ENCODE assay signal across 7 mouse cellular contexts in genomic region chr6:114874138-114874928, GRCm38 (mm10).
A peak's percentile ranks its signal among the peaks of the same experiment; 100 is the strongest.
DNase-seq lines count a peak whose midpoint lies in the region; ATAC-seq and TF ChIP-seq lines count a peak whose summit lies in the region.

No protein-coding gene starts in this region.

- peak overlapping the region; percentile 56 for H3K4me3 ChIP-seq in hindbrain, embryonic 10.5 days
- peak overlapping the region; percentile 40 for H3K4me3 ChIP-seq in limb, embryonic 12.5 days (replicated peaks)
- H3K4me3 ChIP-seq in myocyte: peak overlapping the region; percentile 37

- H3K4me2 ChIP-seq in limb, embryonic 12.5 days: peak overlapping the region; percentile 87
- peak overlapping the region; percentile 97 for H3K4me2 ChIP-seq in myocyte (ENCODE audit: low read depth)

- ATAC-seq in limb, embryonic 12.5 days (ENCODE audit: insufficient number of reproducible peaks, insufficient read depth, low FRiP score, low TSS enrichment, low read depth): peak; percentile 26; the same call in 1 of the 2 replicates

- H3K9ac ChIP-seq in limb, embryonic 12.5 days (replicated peaks): peak overlapping the region; percentile 60

- H3K27me3 ChIP-seq in hindbrain, embryonic 10.5 days (ENCODE audit: insufficient read depth, poor library complexity, severe bottlenecking): no peaks in the 10 kb centered on the region
- no peaks in the 10 kb centered on the region for H3K27me3 ChIP-seq in limb, embryonic 12.5 days
- no peaks in the 10 kb centered on the region for H3K27me3 ChIP-seq in myocyte (ENCODE audit: control insufficient read depth, insufficient read depth, insufficient read length)

- H3K27ac ChIP-seq in hindbrain, embryonic 10.5 days: peak overlapping the region; percentile 94
- peak overlapping the region; percentile 99 for H3K27ac ChIP-seq in limb, embryonic 12.5 days

- H3K4me1 ChIP-seq in hindbrain, embryonic 10.5 days (replicated peaks): peaks cover 84% of the 10 kb centered on the region
- peaks cover 98% of the 10 kb centered on the region for H3K4me1 ChIP-seq in limb, embryonic 12.5 days (replicated peaks)

- TF ChIP-seq POLR2A in myocyte (IDR thresholded peaks at IDR 0.05; ENCODE audit: insufficient read length, low read depth): no peak

- peaks cover 88% of the 10 kb centered on the region for H3K79me2 ChIP-seq in myocyte (ENCODE audit: control insufficient read depth, insufficient read depth)

- no peak overlapping the region for H3ac ChIP-seq in myocyte (ENCODE audit: control insufficient read depth, insufficient read length)

- H3K9me3 ChIP-seq in hindbrain, embryonic 10.5 days: no peaks in the 10 kb centered on the region
- H3K9me3 ChIP-seq in limb, embryonic 12.5 days: no peaks in the 10 kb centered on the region

- peak; percentile 65 for DNase-seq in 3T3-L1 (ENCODE audit: low read depth, low spot score)
- peak; percentile 27 to 28 for DNase-seq in B cell, adult 2 months
- DNase-seq in embryo, embryonic 9.5 days (ENCODE audit: extremely low spot score): peak; percentile 65
- DNase-seq in hindbrain, embryonic 10.5 days (ENCODE audit: low spot score): peak; percentile 68
- DNase-seq in urinary bladder, postnatal 14 days (ENCODE audit: low spot score): no peak

- WGBS in hindbrain, embryonic 10.5 days: 11% methylated on average over 19 of the region's 19 CpGs
- WGBS in limb, embryonic 12.5 days: 18% methylated on average over 19 of the region's 19 CpGs

- H3K36me3 ChIP-seq in hindbrain, embryonic 10.5 days: peaks cover 20% of the 10 kb centered on the region
- H3K36me3 ChIP-seq in limb, embryonic 12.5 days: peaks cover 16% of the 10 kb centered on the region
- peaks cover 5% of the 10 kb centered on the region for H3K36me3 ChIP-seq in myocyte (ENCODE audit: control insufficient read depth, insufficient read depth)

TF ChIP-seq in myocyte, 11 proteins besides CTCF, POLR2A, EP300 and RAD21:
- TF ChIP-seq MAX (IDR thresholded peaks at IDR 0.05; ENCODE audit: low read depth) (no peak), E2F4 (IDR thresholded peaks at IDR 0.05; ENCODE audit: insufficient read depth) (no peak), SRF (IDR thresholded peaks at IDR 0.05; ENCODE audit: control insufficient read depth, insufficient read length, low read depth) (no peak), CEBPB (IDR thresholded peaks at IDR 0.05; ENCODE audit: insufficient read depth, poor library complexity, severe bottlenecking) (no peak), TCF3 (IDR thresholded peaks at IDR 0.05; ENCODE audit: insufficient read length, low read depth) (no peak), USF1 (IDR thresholded peaks at IDR 0.05; ENCODE audit: low read depth) (peak; percentile 47), MYOG (IDR thresholded peaks at IDR 0.05; ENCODE audit: control insufficient read depth in 1 of 3, insufficient read depth in 1 of 3, insufficient read length in 2 of 3, low read depth in 2 of 3) (peak in 1 of 3 experiments; percentile 60), POLR2AphosphoS2 (IDR thresholded peaks at IDR 0.05; ENCODE audit: insufficient read length, low read depth) (no peak)
TF ChIP-seq in myocyte: peak in this region for 2.
